Mouse (Mus musculus): Measurements from ENCODE around the gene Clic4. TPM values are rescaled to one million over a fixed set of nuclear protein-coding genes. Genes with fewer than 3 reads are reported as not detected.
A peak's percentile ranks its signal among the peaks of the same experiment; 100 is the strongest.
"Not testable (repeated sequence)": the region's sequence is repeated elsewhere in the genome, so short reads cannot be mapped to it uniquely, and the experiment has no call there.

Clic4 gene
- polyA plus RNA-seq, 1 experiment from 2014 or later: 141 TPM

DNA sequence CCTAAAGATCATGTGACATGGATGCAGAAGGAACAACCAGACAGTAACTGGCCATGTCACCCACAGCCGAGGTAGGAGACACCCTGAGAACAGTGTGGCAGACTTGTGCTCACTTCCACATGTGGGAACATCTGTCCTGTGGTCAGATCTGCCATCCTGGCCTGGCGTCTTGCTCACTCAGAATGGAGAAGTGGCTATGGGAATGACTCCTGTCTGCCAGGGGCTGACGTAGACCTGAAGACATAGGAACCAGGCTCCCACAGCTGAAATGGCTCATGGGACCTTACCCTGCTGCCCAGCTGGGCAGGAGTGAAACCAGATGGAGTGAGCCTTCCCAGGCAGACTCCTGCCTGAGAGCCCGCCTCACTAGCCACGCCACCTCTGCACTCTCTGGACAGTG, 79.8 kb downstream of the Clic4 start:
- no peaks in the 10 kb centered on the region for H3K4me1 ChIP-seq (ENCODE audit: control insufficient read depth, insufficient read depth, low read length)
- no peaks in the 10 kb centered on the region for H3K27me3 ChIP-seq (ENCODE audit: control insufficient read depth, insufficient read depth, low read length)
- no peak overlapping the region for H3K4me2 ChIP-seq (ENCODE audit: low read depth, severe bottlenecking)
- no peaks in the 10 kb centered on the region for H3K36me3 ChIP-seq (ENCODE audit: control insufficient read depth, insufficient read depth, low read length)
- H3K9ac ChIP-seq (ENCODE audit: low read length): no peak overlapping the region
- DNase-seq (ENCODE audit: low spot score) (no peak), ATAC-seq (ENCODE audit: insufficient number of reproducible peaks, low FRiP score, low TSS enrichment, low read depth) (no peak)
- no peak overlapping the region for H3K4me3 ChIP-seq (ENCODE audit: low read depth, low read length)
- no peak overlapping the region for H3K27ac ChIP-seq (replicated peaks; ENCODE audit: low read depth, low read length)
- WGBS: 57% methylated on average over 5 of the region's 5 CpGs
- no peaks in the 10 kb centered on the region; the same call in 1 of the 2 replicates for H3K9me3 ChIP-seq (ENCODE audit: control insufficient read depth, low read length)

DNA sequence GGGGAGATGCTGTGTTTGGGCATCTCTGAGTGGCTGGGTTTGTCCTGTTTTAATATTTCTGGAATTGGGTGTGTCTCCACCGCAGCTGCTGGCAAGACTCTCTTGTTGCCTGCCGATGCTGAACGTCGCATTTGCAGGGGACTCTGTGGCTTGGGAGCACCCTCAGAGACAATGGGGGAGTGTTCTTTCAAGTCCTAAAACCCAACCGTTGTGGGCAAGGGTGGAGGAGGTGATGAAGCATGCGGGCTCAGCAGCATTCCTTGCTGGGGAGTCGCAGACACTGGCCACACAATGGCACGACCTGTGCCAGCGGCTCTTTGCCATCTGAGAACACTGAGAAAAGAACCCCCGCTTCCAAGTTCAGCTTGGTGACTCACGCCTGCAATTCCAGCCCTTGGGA, 81.0 kb downstream of the Clic4 start:
- Histone ChIP-seq H3K9ac (ENCODE audit: low read length) (no peak overlapping the region), H3K27ac (replicated peaks; ENCODE audit: low read depth, low read length) (no peak overlapping the region), H3K36me3 (ENCODE audit: control insufficient read depth, insufficient read depth, low read length) (no peaks in the 10 kb centered on the region), H3K4me1 (ENCODE audit: control insufficient read depth, insufficient read depth, low read length) (no peaks in the 10 kb centered on the region), H3K4me2 (ENCODE audit: low read depth, severe bottlenecking) (no peak overlapping the region), H3K4me3 (ENCODE audit: low read depth, low read length) (no peak overlapping the region), H3K27me3 (ENCODE audit: control insufficient read depth, insufficient read depth, low read length) (no peaks in the 10 kb centered on the region), H3K9me3 (ENCODE audit: control insufficient read depth, low read length) (no peaks in the 10 kb centered on the region; the same call in 1 of the 2 replicates)
- no peak for DNase-seq (ENCODE audit: low spot score)
- ATAC-seq (ENCODE audit: insufficient number of reproducible peaks, low FRiP score, low TSS enrichment, low read depth): no peak
- 86% methylated on average over 11 of the region's 11 CpGs for WGBS

DNA sequence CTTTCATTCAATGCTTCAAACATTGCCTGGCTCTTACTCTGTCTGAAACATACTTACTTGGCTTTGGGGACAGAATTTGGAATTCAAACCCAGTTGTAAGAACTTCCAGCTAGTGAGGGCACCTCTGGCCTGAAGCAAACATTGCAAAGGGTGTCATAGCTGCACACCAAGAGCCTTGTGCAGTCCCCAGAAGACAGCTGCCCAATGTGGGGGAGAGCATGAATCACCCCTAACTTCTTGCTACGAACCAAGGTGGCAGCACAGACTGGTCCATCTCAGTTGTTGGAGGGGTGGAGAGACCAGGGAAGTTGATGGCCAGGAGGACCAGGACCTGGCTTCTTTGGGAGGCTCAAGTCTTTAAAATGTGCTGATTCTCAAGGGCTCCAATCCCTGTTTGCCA, 81.4 kb downstream of the Clic4 start:
- Histone ChIP-seq H3K9ac (ENCODE audit: low read length) (no peak overlapping the region), H3K4me1 (ENCODE audit: control insufficient read depth, insufficient read depth, low read length) (no peaks in the 10 kb centered on the region), H3K27ac (replicated peaks; ENCODE audit: low read depth, low read length) (no peak overlapping the region), H3K4me2 (ENCODE audit: low read depth, severe bottlenecking) (no peak overlapping the region), H3K4me3 (ENCODE audit: low read depth, low read length) (no peak overlapping the region), H3K9me3 (ENCODE audit: control insufficient read depth, low read length) (no peaks in the 10 kb centered on the region; the same call in 1 of the 2 replicates), H3K36me3 (ENCODE audit: control insufficient read depth, insufficient read depth, low read length) (no peaks in the 10 kb centered on the region), H3K27me3 (ENCODE audit: control insufficient read depth, insufficient read depth, low read length) (no peaks in the 10 kb centered on the region)
- WGBS: 61% methylated on average over 1 of the region's 1 CpGs
- ATAC-seq (ENCODE audit: insufficient number of reproducible peaks, low FRiP score, low TSS enrichment, low read depth) (no peak), DNase-seq (ENCODE audit: low spot score) (no peak)

DNA sequence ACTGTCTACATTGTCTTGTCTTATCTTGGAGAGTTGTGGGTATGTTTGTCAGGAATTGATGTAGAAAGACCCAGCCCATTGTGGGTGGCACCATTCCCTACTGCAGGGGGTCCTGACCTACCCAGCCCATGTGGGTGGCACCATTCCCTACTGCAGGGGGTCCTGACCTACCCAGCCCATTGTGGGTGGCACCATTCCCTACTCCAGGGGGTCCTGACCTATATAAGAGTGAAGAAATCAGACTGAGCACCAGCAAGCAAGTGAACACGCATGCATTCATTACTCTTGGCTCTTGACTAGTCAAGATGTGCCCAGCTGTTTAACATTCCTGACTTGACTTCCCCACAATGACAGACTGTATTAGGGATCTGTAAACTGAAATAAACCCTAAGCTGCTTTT, 82.2 kb downstream of the Clic4 start:
- no peak overlapping the region for H3K4me3 ChIP-seq (ENCODE audit: low read depth, low read length)
- no peak overlapping the region for H3K27ac ChIP-seq (replicated peaks; ENCODE audit: low read depth, low read length)
- no peaks in the 10 kb centered on the region; the same call in 1 of the 2 replicates for H3K9me3 ChIP-seq (ENCODE audit: control insufficient read depth, low read length)
- ATAC-seq (ENCODE audit: insufficient number of reproducible peaks, low FRiP score, low TSS enrichment, low read depth): no peak
- no peak overlapping the region for H3K9ac ChIP-seq (ENCODE audit: low read length)
- no peak overlapping the region for H3K4me2 ChIP-seq (ENCODE audit: low read depth, severe bottlenecking)
- DNase-seq (ENCODE audit: low spot score): no peak
- WGBS: 83% methylated on average over 1 of the region's 1 CpGs
- H3K27me3 ChIP-seq (ENCODE audit: control insufficient read depth, insufficient read depth, low read length): no peaks in the 10 kb centered on the region
- no peaks in the 10 kb centered on the region for H3K36me3 ChIP-seq (ENCODE audit: control insufficient read depth, insufficient read depth, low read length)
- H3K4me1 ChIP-seq (ENCODE audit: control insufficient read depth, insufficient read depth, low read length): no peaks in the 10 kb centered on the region

DNA sequence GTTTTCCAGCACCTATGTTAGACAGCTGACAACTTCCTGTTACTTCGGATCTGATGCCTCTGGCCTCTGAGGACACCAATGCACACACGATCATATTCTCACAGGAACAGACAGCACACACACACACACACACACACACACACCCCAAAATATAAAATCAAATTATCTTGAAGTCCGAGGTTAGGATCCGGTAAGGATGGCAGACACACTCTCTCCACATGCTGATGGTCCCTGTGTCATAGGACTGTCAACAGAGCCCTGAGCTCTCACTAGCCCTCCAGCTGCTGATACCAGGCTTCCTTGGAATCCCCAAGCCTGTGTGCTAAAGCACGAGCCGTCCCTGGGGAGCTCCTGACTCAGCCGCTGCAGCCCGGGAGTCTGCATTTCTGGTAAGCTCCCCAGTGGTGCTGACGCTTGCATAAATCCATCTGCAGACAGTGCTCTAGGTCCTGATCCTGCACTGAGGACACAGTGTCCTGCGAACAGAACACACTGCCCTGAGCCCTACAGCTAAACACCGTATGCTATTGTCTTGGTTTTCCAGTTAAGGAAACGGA, 83.1 kb downstream of the Clic4 start:
- DNase-seq (ENCODE audit: low spot score) (no peak), ATAC-seq (ENCODE audit: insufficient number of reproducible peaks, low FRiP score, low TSS enrichment, low read depth) (no peak)
- no peak overlapping the region for H3K4me2 ChIP-seq (ENCODE audit: low read depth, severe bottlenecking)
- H3K9me3 ChIP-seq (ENCODE audit: control insufficient read depth, low read length): no peaks in the 10 kb centered on the region
- H3K27ac ChIP-seq (replicated peaks; ENCODE audit: low read depth, low read length): no peak overlapping the region
- no peaks in the 10 kb centered on the region for H3K27me3 ChIP-seq (ENCODE audit: control insufficient read depth, insufficient read depth, low read length)
- H3K4me1 ChIP-seq (ENCODE audit: control insufficient read depth, insufficient read depth, low read length): no peaks in the 10 kb centered on the region
- no peaks in the 10 kb centered on the region for H3K36me3 ChIP-seq (ENCODE audit: control insufficient read depth, insufficient read depth, low read length)
- no peak overlapping the region for H3K4me3 ChIP-seq (ENCODE audit: low read depth, low read length)
- WGBS: 87% methylated on average over 12 of the region's 12 CpGs
- no peak overlapping the region for H3K9ac ChIP-seq (ENCODE audit: low read length)

DNA sequence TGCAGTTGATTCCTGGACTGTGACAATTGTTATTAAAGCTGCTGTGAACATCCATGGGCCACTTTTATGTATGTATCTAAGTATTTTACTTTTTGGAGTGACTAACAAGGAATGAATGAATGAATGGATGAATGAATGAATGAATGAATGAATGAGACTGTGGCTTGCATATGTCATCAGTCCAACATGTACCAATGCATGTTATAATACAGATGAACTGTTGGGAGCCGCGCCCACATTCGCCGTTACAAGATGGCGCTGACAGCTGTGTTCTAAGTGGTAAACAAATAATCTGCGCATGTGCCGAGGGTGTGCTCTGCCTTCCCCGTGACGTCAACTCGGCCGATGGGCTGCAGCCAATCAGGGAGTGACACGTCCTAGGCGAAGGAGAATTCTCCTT, 88.3 kb downstream of the Clic4 start:
- H3K4me1 ChIP-seq (ENCODE audit: control insufficient read depth, insufficient read depth, low read length); H3K36me3 ChIP-seq (ENCODE audit: control insufficient read depth, insufficient read depth, low read length); H3K4me2 ChIP-seq (ENCODE audit: low read depth, severe bottlenecking); H3K4me3 ChIP-seq (ENCODE audit: low read depth, low read length); ATAC-seq (ENCODE audit: insufficient number of reproducible peaks, low FRiP score, low TSS enrichment, low read depth); H3K27me3 ChIP-seq (ENCODE audit: control insufficient read depth, insufficient read depth, low read length); H3K9me3 ChIP-seq (ENCODE audit: control insufficient read depth, low read length); H3K27ac ChIP-seq (replicated peaks; ENCODE audit: low read depth, low read length); H3K9ac ChIP-seq (ENCODE audit: low read length); DNase-seq (ENCODE audit: low spot score): not testable (repeated sequence)
- WGBS: 96% methylated on average over 5 of the region's 13 CpGs

DNA sequence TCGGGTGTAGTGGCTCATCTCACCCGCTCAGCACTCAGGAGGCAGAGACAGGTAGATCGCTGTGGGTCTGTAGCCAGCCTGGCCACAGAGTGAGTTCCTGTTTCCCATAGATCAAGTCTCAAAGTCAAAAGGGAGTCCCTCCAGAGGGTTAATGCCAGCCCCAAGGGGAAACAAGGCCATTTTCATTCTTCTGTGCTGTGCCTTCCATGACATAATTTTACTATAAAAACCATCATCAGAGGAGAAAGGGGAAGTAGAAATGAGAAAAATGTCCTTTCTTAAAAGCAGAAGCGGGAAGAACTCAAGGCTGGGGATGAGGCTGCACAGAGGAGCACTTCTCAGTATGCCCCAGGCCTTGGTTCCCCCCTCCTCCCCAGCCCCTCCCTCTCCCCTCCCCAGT, 90.8 kb downstream of the Clic4 start:
- Histone ChIP-seq H3K27me3 (ENCODE audit: control insufficient read depth, insufficient read depth, low read length) (0 out of 2 replicates have a peak, but pooled peaks cover 1% of the 10 kb centered on the region), H3K36me3 (ENCODE audit: control insufficient read depth, insufficient read depth, low read length) (no peaks in the 10 kb centered on the region), H3K9me3 (ENCODE audit: control insufficient read depth, low read length) (no peaks in the 10 kb centered on the region), H3K4me1 (ENCODE audit: control insufficient read depth, insufficient read depth, low read length) (peaks cover 5% of the 10 kb centered on the region; the same call in 1 of the 2 replicates), H3K4me2 (ENCODE audit: low read depth, severe bottlenecking) (no peak overlapping the region), H3K9ac (ENCODE audit: low read length) (no peak overlapping the region), H3K4me3 (ENCODE audit: low read depth, low read length) (no peak overlapping the region), H3K27ac (replicated peaks; ENCODE audit: low read depth, low read length) (no peak overlapping the region)
- ATAC-seq (ENCODE audit: insufficient number of reproducible peaks, low FRiP score, low TSS enrichment, low read depth) (no peak), DNase-seq (ENCODE audit: low spot score) (no peak)
- WGBS: 81% methylated on average over 4 of the region's 4 CpGs

DNA sequence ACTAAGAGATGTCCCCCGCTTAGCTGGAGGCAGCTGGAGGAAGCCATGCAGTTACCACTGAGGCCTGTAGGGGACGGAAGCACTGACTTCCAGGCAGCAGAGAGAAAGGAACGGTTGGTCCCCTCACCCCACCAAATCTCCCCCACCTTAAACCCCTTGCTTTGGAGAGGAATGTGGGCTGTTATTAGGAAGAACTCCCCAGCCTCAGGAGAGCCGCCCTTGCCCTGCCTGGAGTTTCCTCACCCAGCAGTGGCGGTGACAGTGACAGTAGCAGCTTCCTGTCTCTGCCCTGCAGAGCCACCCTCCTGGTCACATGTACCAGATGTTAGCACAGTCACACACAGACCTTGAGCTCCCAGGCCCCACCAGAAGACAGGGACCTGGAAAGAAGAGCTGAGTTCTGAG, 93.5 kb downstream of the Clic4 start:
- Histone ChIP-seq H3K27me3 (ENCODE audit: control insufficient read depth, insufficient read depth, low read length) (peaks cover 10% of the 10 kb centered on the region), H3K4me3 (ENCODE audit: low read depth, low read length) (no peak overlapping the region), H3K36me3 (ENCODE audit: control insufficient read depth, insufficient read depth, low read length) (no peaks in the 10 kb centered on the region), H3K4me1 (ENCODE audit: control insufficient read depth, insufficient read depth, low read length) (peaks cover 18% of the 10 kb centered on the region), H3K9ac (ENCODE audit: low read length) (no peak overlapping the region), H3K4me2 (ENCODE audit: low read depth, severe bottlenecking) (no peak overlapping the region), H3K9me3 (ENCODE audit: control insufficient read depth, low read length) (no peaks in the 10 kb centered on the region), H3K27ac (replicated peaks; ENCODE audit: low read depth, low read length) (no peak overlapping the region)
- ATAC-seq (ENCODE audit: insufficient number of reproducible peaks, low FRiP score, low TSS enrichment, low read depth) (no peak), DNase-seq (ENCODE audit: low spot score) (peak; percentile 53)
- WGBS: 26% methylated on average over 5 of the region's 5 CpGs

DNA sequence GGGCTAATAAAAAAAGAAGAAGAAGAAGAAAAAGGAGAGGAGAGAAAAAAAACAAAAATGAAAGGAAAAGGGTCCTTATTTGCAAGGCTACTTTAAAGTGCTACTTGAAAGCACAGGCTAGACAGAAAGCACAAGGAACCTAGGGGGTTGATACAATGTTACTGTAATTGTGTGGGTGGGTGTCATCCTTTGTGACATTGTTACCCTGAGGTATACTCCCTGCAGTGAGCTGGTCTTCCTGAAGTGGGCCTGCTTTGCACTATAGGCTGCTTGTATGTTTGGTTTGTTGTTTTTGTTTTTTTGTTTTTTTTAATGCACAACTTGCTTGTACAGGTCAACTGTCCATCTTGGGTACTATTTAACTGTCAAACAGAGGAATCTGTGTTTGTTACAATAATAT, 95.0 kb downstream of the Clic4 start:
- peaks cover 13% of the 10 kb centered on the region for H3K27me3 ChIP-seq (ENCODE audit: control insufficient read depth, insufficient read depth, low read length)
- H3K4me1 ChIP-seq (ENCODE audit: control insufficient read depth, insufficient read depth, low read length): peaks cover 23% of the 10 kb centered on the region
- no peak overlapping the region for H3K27ac ChIP-seq (replicated peaks; ENCODE audit: low read depth, low read length)
- no peaks in the 10 kb centered on the region for H3K36me3 ChIP-seq (ENCODE audit: control insufficient read depth, insufficient read depth, low read length)
- DNase-seq (ENCODE audit: low spot score): no peak
- no peak overlapping the region for H3K4me2 ChIP-seq (ENCODE audit: low read depth, severe bottlenecking)
- no peak overlapping the region for H3K9ac ChIP-seq (ENCODE audit: low read length)
- ATAC-seq (ENCODE audit: insufficient number of reproducible peaks, low FRiP score, low TSS enrichment, low read depth): no peak
- no peak overlapping the region for H3K4me3 ChIP-seq (ENCODE audit: low read depth, low read length)
- H3K9me3 ChIP-seq (ENCODE audit: control insufficient read depth, low read length): no peaks in the 10 kb centered on the region

Measured in limb, embryonic 11.5 days (tissue).